Mouse (Mus musculus): ENCODE results near the gene Gm20388. TPM values are rescaled to one million over a fixed set of nuclear protein-coding genes. Genes with fewer than 3 reads are reported as not detected.

Gene Gm20388
- total and polyA plus RNA-seq, 2 experiments from 2014 or later: 17.3 TPM; not detected in 1

DNA sequence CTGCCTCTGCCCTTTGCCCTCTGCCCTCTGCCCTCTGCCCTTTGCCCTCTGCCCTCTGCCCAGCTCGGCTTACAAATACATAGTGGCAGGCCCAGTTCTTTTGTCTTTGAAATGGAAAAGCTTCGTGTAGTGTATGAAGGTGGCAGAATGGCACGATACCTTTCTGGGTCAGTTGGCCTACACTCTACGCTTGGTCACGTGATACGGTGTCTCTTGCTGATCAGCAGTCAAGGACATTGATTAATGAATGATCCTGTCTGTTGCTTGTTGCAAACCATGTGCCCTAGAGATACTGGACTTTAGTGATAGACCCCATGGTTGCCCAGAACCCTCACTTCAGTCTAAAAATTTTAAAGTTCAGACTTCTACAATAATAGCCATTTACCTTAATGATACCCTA, 4400.5 kb downstream of the Gm20388 start:
- no peak for DNase-seq (ENCODE audit: low spot score)
- WGBS: 94% methylated on average over 6 of the region's 6 CpGs
- no peak overlapping the region for H3K4me2 ChIP-seq (ENCODE audit: low read depth, low read length)
- TF ChIP-seq EP300 (IDR thresholded peaks at IDR 0.05; ENCODE audit: low read depth) (no peak), CTCF (IDR thresholded peaks at IDR 0.05; ENCODE audit: low read depth) (no peak)
- no peaks in the 10 kb centered on the region for H3K9me3 ChIP-seq (replicated peaks; ENCODE audit: control insufficient read depth, low read length)
- no peak for ATAC-seq (ENCODE audit: insufficient read depth, low read depth)
- H3K9ac ChIP-seq (replicated peaks; ENCODE audit: low read depth, low read length): no peak overlapping the region
- peaks cover 42% of the 10 kb centered on the region for H3K4me1 ChIP-seq (ENCODE audit: control insufficient read depth, insufficient read depth)
- no peaks in the 10 kb centered on the region for H3K36me3 ChIP-seq (replicated peaks; ENCODE audit: control insufficient read depth, insufficient read depth, low read length)
- H3K4me3 ChIP-seq (ENCODE audit: low read depth, low read length): no peak overlapping the region
- H3K27me3 ChIP-seq (ENCODE audit: control insufficient read depth, insufficient read depth, low read length): no peaks in the 10 kb centered on the region
- no peak overlapping the region for H3K27ac ChIP-seq (ENCODE audit: low read depth)

DNA sequence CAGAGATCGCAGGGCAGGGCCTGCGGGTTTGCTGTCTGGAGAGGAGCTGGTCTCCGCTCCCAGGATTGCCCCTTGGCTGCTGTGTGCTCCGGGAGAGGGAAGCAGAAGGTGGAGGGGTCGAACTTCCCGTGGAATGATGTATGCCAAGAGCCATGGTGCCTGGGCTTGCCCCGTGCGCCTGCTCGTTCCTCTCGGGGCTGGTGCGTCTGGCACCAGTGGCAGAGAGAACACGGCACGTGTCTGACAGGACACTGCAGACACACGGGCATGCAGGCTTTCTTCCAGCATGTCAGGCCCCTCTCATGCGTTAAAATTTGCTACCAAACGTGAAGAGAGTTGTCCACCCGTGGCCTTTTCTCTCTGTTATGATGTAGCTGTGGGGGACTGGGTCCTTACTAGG, 4401.1 kb downstream of the Gm20388 start:
- no peak for DNase-seq (ENCODE audit: low spot score)
- H3K4me1 ChIP-seq (ENCODE audit: control insufficient read depth, insufficient read depth): peaks cover 44% of the 10 kb centered on the region

DNA sequence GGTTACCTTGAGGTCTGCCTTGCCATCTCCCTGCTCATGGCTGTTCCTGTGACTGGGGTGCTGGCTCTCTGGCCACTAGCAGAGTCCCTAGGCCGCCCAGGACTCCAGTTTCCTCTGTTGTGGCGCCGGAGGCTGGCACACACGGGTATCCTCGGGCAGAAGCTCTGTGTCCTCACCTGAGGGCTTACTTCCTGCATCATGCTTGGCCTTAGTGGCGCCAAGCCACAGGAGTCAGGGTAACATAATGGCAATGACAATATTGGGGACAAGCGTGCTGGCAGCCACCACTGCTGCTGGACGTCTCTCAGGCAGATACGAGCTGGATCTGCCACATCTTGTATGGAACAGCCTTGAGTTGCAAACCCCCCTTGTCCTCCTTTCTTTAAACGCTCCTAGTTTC, 4401.6 kb downstream of the Gm20388 start:
- ATAC-seq (ENCODE audit: insufficient read depth, low read depth) (no peak), DNase-seq (ENCODE audit: low spot score) (no peak)
- TF ChIP-seq EP300 (IDR thresholded peaks at IDR 0.05; ENCODE audit: low read depth): no peak
- TF ChIP-seq CTCF (IDR thresholded peaks at IDR 0.05; ENCODE audit: low read depth): no peak
- Histone ChIP-seq H3K4me3 (ENCODE audit: low read depth, low read length) (no peak overlapping the region), H3K4me1 (ENCODE audit: control insufficient read depth, insufficient read depth) (peaks cover 44% of the 10 kb centered on the region), H3K9me3 (replicated peaks; ENCODE audit: control insufficient read depth, low read length) (no peaks in the 10 kb centered on the region), H3K9ac (replicated peaks; ENCODE audit: low read depth, low read length) (no peak overlapping the region), H3K27ac (ENCODE audit: low read depth) (no peak overlapping the region), H3K36me3 (replicated peaks; ENCODE audit: control insufficient read depth, insufficient read depth, low read length) (no peaks in the 10 kb centered on the region), H3K27me3 (ENCODE audit: control insufficient read depth, insufficient read depth, low read length) (no peaks in the 10 kb centered on the region), H3K4me2 (ENCODE audit: low read depth, low read length) (no peak overlapping the region)
- 91% methylated on average over 10 of the region's 10 CpGs for WGBS

More for the DNA sequence above, 4401.1 kb downstream of the Gm20388 start:
- Histone ChIP-seq H3K27ac (ENCODE audit: low read depth) (no peak overlapping the region), H3K27me3 (ENCODE audit: control insufficient read depth, insufficient read depth, low read length) (no peaks in the 10 kb centered on the region), H3K4me2 (ENCODE audit: low read depth, low read length) (no peak overlapping the region), H3K9me3 (replicated peaks; ENCODE audit: control insufficient read depth, low read length) (no peaks in the 10 kb centered on the region), H3K9ac (replicated peaks; ENCODE audit: low read depth, low read length) (no peak overlapping the region), H3K36me3 (replicated peaks; ENCODE audit: control insufficient read depth, insufficient read depth, low read length) (no peaks in the 10 kb centered on the region), H3K4me3 (ENCODE audit: low read depth, low read length) (no peak overlapping the region)
- TF ChIP-seq EP300 (IDR thresholded peaks at IDR 0.05; ENCODE audit: low read depth) (no peak), CTCF (IDR thresholded peaks at IDR 0.05; ENCODE audit: low read depth) (no peak)
- WGBS: 90% methylated on average over 17 of the region's 17 CpGs
- ATAC-seq (ENCODE audit: insufficient read depth, low read depth): no peak

DNA sequence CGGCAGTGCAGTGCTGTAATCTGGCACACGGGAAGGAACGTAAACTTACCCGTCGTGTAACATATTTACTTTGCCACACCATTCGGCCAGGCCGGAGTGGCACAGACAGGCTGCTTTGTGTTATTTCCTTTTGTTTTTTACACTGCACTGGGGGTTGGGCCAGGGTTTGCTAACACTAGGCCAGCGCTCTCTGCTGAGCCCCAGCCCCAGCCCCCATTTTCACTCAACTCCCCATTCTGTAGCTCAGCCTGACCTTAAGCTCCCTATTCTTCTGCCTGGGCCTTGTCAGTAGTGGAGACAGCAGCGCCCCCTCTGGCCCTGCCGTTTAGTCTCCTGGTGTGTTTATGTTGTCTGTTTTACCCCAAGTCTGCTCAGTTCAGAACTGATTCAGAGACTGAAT, 4404.2 kb downstream of the Gm20388 start:
- no peaks in the 10 kb centered on the region for H3K27me3 ChIP-seq (ENCODE audit: control insufficient read depth, insufficient read depth, low read length)
- no peak for DNase-seq (ENCODE audit: low spot score)
- H3K27ac ChIP-seq (ENCODE audit: low read depth): peak overlapping the region; percentile 43; the same call in 1 of the 2 replicates
- no peaks in the 10 kb centered on the region for H3K9me3 ChIP-seq (replicated peaks; ENCODE audit: control insufficient read depth, low read length)
- H3K4me3 ChIP-seq (ENCODE audit: low read depth, low read length): no peak overlapping the region
- no peak overlapping the region for H3K9ac ChIP-seq (replicated peaks; ENCODE audit: low read depth, low read length)
- peaks cover 56% of the 10 kb centered on the region for H3K4me1 ChIP-seq (ENCODE audit: control insufficient read depth, insufficient read depth)
- no peak for ATAC-seq (ENCODE audit: insufficient read depth, low read depth)
- no peaks in the 10 kb centered on the region for H3K36me3 ChIP-seq (replicated peaks; ENCODE audit: control insufficient read depth, insufficient read depth, low read length)
- H3K4me2 ChIP-seq (ENCODE audit: low read depth, low read length): no peak overlapping the region
- WGBS: 65% methylated on average over 10 of the region's 10 CpGs
- TF ChIP-seq EP300 (IDR thresholded peaks at IDR 0.05; ENCODE audit: low read depth): no peak
- TF ChIP-seq CTCF (IDR thresholded peaks at IDR 0.05; ENCODE audit: low read depth): peak; percentile 48

DNA sequence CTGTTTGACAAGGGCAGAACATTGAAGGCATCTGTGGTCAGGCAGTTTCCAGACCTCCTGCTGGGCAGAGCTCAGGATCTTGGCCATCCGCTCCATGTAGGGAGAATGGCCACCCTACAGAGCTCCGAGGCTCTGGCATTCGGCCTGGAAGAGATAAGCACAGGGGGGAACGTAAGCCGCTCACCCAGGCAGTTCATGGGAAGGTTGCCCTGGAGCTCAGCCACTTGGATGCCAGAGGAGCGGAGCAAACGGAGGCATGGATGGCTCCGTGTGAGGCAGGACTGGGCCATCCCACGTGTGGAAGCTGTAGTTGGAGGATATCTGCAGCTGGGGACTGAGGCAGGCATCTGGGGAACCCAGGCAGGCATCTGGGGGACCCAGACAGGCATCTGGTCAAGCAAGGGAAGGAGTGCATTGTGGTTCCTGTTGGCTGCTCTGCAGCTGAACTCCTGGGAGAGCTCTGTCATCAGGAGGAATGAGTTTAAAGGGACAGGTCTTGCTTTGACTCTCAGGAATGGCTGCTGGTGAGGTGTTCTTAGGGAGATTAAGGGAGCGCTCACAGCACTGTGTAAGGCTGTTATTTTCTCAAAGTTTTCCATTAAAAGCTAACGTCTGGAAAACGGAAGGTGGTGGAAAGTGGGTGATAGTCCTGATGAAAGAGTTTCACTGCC, 4406.0 kb downstream of the Gm20388 start:
- no peak for TF ChIP-seq EP300 (IDR thresholded peaks at IDR 0.05; ENCODE audit: low read depth)
- no peak for TF ChIP-seq CTCF (IDR thresholded peaks at IDR 0.05; ENCODE audit: low read depth)
- ATAC-seq (ENCODE audit: insufficient read depth, low read depth) (peak; percentile 93), DNase-seq (ENCODE audit: low spot score) (peak; percentile 89)
- WGBS: 24% methylated on average over 12 of the region's 12 CpGs
- H3K4me2 ChIP-seq (ENCODE audit: low read depth, low read length): peak overlapping the region; percentile 26
- H3K9ac ChIP-seq (replicated peaks; ENCODE audit: low read depth, low read length): no peak overlapping the region; the same call in 1 of the 2 replicates
- H3K4me3 ChIP-seq (ENCODE audit: low read depth, low read length): no peak overlapping the region
- H3K36me3 ChIP-seq (replicated peaks; ENCODE audit: control insufficient read depth, insufficient read depth, low read length): 0 out of 2 replicates have a peak, but pooled peaks cover 4% of the 10 kb centered on the region
- no peaks in the 10 kb centered on the region for H3K27me3 ChIP-seq (ENCODE audit: control insufficient read depth, insufficient read depth, low read length)
- no peaks in the 10 kb centered on the region for H3K9me3 ChIP-seq (replicated peaks; ENCODE audit: control insufficient read depth, low read length)
- peak overlapping the region; percentile 89 for H3K27ac ChIP-seq (ENCODE audit: low read depth)
- H3K4me1 ChIP-seq (ENCODE audit: control insufficient read depth, insufficient read depth): peaks cover 56% of the 10 kb centered on the region
